In genomic region chr8:13199385-13200061, GRCm38 (mm10) we compare ENCODE assay signal across 8 mouse cellular contexts. TPM values are rescaled to one million over a fixed set of nuclear protein-coding genes. Genes with fewer than 3 reads are reported as not detected.
A peak's percentile ranks its signal among the peaks of the same experiment; 100 is the strongest.
DNase-seq lines count a peak whose midpoint lies in the region; ATAC-seq lines count a peak whose summit lies in the region.

No protein-coding gene starts in this region.

- peaks cover 12% of the 10 kb centered on the region for H3K27me3 ChIP-seq in heart, embryonic 14.5 days (ENCODE audit: control insufficient read depth, insufficient read depth, low read length)
- H3K27me3 ChIP-seq in embryonic facial prominence, embryonic 10.5 days (replicated peaks; ENCODE audit: low read depth, poor library complexity, severe bottlenecking): peaks cover 79% of the 10 kb centered on the region
- H3K27me3 ChIP-seq in midbrain, embryonic 14.5 days (ENCODE audit: control insufficient read depth, insufficient read depth, low read length): peaks cover 23% of the 10 kb centered on the region

- peaks cover 7 to 9% of the 10 kb centered on the region in 2 experiments for H3K4me1 ChIP-seq in heart, embryonic 14.5 days (ENCODE audit: control insufficient read depth in 2 of 2, insufficient read depth in 2 of 2, low read length in 2 of 2)
- H3K4me1 ChIP-seq in embryonic facial prominence, embryonic 10.5 days: peaks cover 30% of the 10 kb centered on the region
- H3K4me1 ChIP-seq in midbrain, embryonic 14.5 days (ENCODE audit: control insufficient read depth, insufficient read depth, low read length): peaks cover 7% of the 10 kb centered on the region

- peak overlapping the region; percentile 63 to 74 for H3K4me3 ChIP-seq in heart, embryonic 14.5 days (ENCODE audit: control insufficient read depth in 1 of 2, insufficient read depth in 1 of 2, low read depth in 1 of 2, low read length in 2 of 2)
- peak overlapping the region; percentile 84 for H3K4me3 ChIP-seq in embryonic facial prominence, embryonic 10.5 days
- H3K4me3 ChIP-seq in midbrain, embryonic 14.5 days (replicated peaks; ENCODE audit: low read depth, low read length): peak overlapping the region; percentile 80

- H3K27ac ChIP-seq in heart, embryonic 14.5 days (replicated peaks in 1 of 2; ENCODE audit: control insufficient read depth in 1 of 2, insufficient read depth in 1 of 2, low read depth in 2 of 2, low read length in 2 of 2): no peak overlapping the region
- H3K27ac ChIP-seq in embryonic facial prominence, embryonic 10.5 days (replicated peaks): no peak overlapping the region
- H3K27ac ChIP-seq in midbrain, embryonic 14.5 days (replicated peaks; ENCODE audit: low read depth, low read length): no peak overlapping the region

- DNase-seq in heart, postnatal 25 days (ENCODE audit: low spot score): no peak
- no peak for DNase-seq in embryonic facial prominence, embryonic 10.5 days (ENCODE audit: low spot score)
- DNase-seq in kidney, adult 8-10 months: peak; percentile 68 to 72
- no peak for DNase-seq in midbrain, embryonic 14.5 days
- DNase-seq in urinary bladder, postnatal 25 days (ENCODE audit: low spot score): no peak
- DNase-seq in MN1 (ENCODE audit: low spot score): no peak
- no peak for DNase-seq in gastrocnemius, postnatal 36 days

- H3K36me3 ChIP-seq in heart, embryonic 14.5 days (ENCODE audit: control insufficient read depth, insufficient read depth, low read length): no peaks in the 10 kb centered on the region
- no peaks in the 10 kb centered on the region for H3K36me3 ChIP-seq in embryonic facial prominence, embryonic 10.5 days (replicated peaks)
- no peaks in the 10 kb centered on the region for H3K36me3 ChIP-seq in midbrain, embryonic 14.5 days (ENCODE audit: control insufficient read depth, insufficient read depth, low read length)

- peak overlapping the region; percentile 68 for H3K4me2 ChIP-seq in heart, embryonic 14.5 days (ENCODE audit: low read length)
- peak overlapping the region; percentile 85 for H3K4me2 ChIP-seq in midbrain, embryonic 14.5 days (ENCODE audit: low read length)

- ATAC-seq in heart, embryonic 14.5 days (ENCODE audit: insufficient number of reproducible peaks, insufficient read depth, low FRiP score, low read depth): no peak
- ATAC-seq in midbrain, embryonic 14.5 days (ENCODE audit: low FRiP score, low TSS enrichment): 0 out of 2 replicates have a peak, but pooled peaks have one; percentile 18

- peak overlapping the region; percentile 82 for H3K9ac ChIP-seq in heart, embryonic 14.5 days (ENCODE audit: low read length)
- H3K9ac ChIP-seq in midbrain, embryonic 14.5 days (replicated peaks; ENCODE audit: low read length): peak overlapping the region; percentile 75; the same call in 1 of the 2 replicates

- WGBS in heart, embryonic 14.5 days: 36% methylated on average over 14 of the region's 14 CpGs
- 22% methylated on average over 14 of the region's 14 CpGs for WGBS in embryonic facial prominence, embryonic 10.5 days
- 25% methylated on average over 14 of the region's 14 CpGs for WGBS in midbrain, embryonic 14.5 days

- intact Hi-C loops in heart, postnatal 25 days (cut with DNase I): no loop called here
- intact Hi-C loops in gastrocnemius, postnatal 36 days (cut with DNase I): loop anchor here (5.0 to 10.0 kb wide), 2 partner anchors 45 to 222 kb away; partner anchors contain the start of gene Lamp1

- no peaks in the 10 kb centered on the region for H3K9me3 ChIP-seq in heart, embryonic 14.5 days (ENCODE audit: control insufficient read depth, low read length)
- H3K9me3 ChIP-seq in embryonic facial prominence, embryonic 10.5 days: no peaks in the 10 kb centered on the region
- no peaks in the 10 kb centered on the region for H3K9me3 ChIP-seq in midbrain, embryonic 14.5 days (ENCODE audit: control insufficient read depth, low read length)

RNA-seq across cellular contexts. Expression of gene Grtp1, which starts 0.9 kb away (rescaled TPM):
- polyA plus RNA-seq in heart, embryonic 14.5 days (2014; fragmentation: Nextera tagmentation; extraction: Ambion mirVana): 19.6 and 21.3 TPM in 2 replicates
- total RNA-seq in heart, postnatal 25 days (2021): 1 to 10 TPM; 4.1 to 5.2 TPM
- polyA plus RNA-seq in embryonic facial prominence, embryonic 10.5 days (2016; fragmentation: Nextera tagmentation; extraction: Ambion mirVana): 15.3 and 15.4 TPM in 2 replicates
- 15.9 and 17.6 TPM in 2 replicates for polyA plus RNA-seq in midbrain, embryonic 14.5 days (2014; fragmentation: Nextera tagmentation; extraction: Ambion mirVana)
- total RNA-seq in gastrocnemius, postnatal 36 days (2021): 10 to 100 TPM; 10.8 to 13.1 TPM

RNA-seq across cellular contexts. Expression of gene Lamp1, which starts 40.6 kb away (rescaled TPM):
- polyA plus RNA-seq in heart, embryonic 14.5 days (2014; fragmentation: Nextera tagmentation; extraction: Ambion mirVana): 355 and 361 TPM in 2 replicates
- total RNA-seq in heart, postnatal 25 days (2021): 100 to 1,000 TPM; 374 to 387 TPM
- 183 TPM in 2 replicates for polyA plus RNA-seq in embryonic facial prominence, embryonic 10.5 days (2016; fragmentation: Nextera tagmentation; extraction: Ambion mirVana)
- polyA plus RNA-seq in midbrain, embryonic 14.5 days (2014; fragmentation: Nextera tagmentation; extraction: Ambion mirVana): 252 and 292 TPM in 2 replicates
- 100 to 1,000 TPM; 299 to 317 TPM for total RNA-seq in gastrocnemius, postnatal 36 days (2021)

RNA-seq across cellular contexts. Expression of gene Adprhl1, which starts 54.4 kb away (rescaled TPM):
- polyA plus RNA-seq in heart, embryonic 14.5 days (2014; fragmentation: Nextera tagmentation; extraction: Ambion mirVana): 225 and 239 TPM in 2 replicates
- total RNA-seq in heart, postnatal 25 days (2021): 100 to 1,000 TPM; 515 to 520 TPM
- 0.39 and 0.70 TPM in 2 replicates for polyA plus RNA-seq in embryonic facial prominence, embryonic 10.5 days (2016; fragmentation: Nextera tagmentation; extraction: Ambion mirVana)
- not detected in 2 replicates for polyA plus RNA-seq in midbrain, embryonic 14.5 days (2014; fragmentation: Nextera tagmentation; extraction: Ambion mirVana)
- 10 to 100 TPM; 47.4 to 71.2 TPM for total RNA-seq in gastrocnemius, postnatal 36 days (2021)

Comparison
In these comparisons a context has a peak if more than half of its experiments do, and no peak if none do; other contexts are left out.
1. DNase-seq: peak in kidney, adult 8-10 months (2 of 2); none in heart, postnatal 25 days (single experiment), embryonic facial prominence, embryonic 10.5 days (single experiment), midbrain, embryonic 14.5 days (single experiment), urinary bladder, postnatal 25 days (single experiment), MN1 (single experiment) and gastrocnemius, postnatal 36 days (0 of 2).
2. RNA of gene Adprhl1, which starts 54.4 kb away (polyA plus RNA-seq): 225 to 239 TPM in heart, embryonic 14.5 days; 0.39 to 0.70 TPM in embryonic facial prominence, embryonic 10.5 days and not detected in midbrain, embryonic 14.5 days; every median in the first group is over 100 times any median in the second.
3. Peak in every context shown above with its lines, with median percentiles within 50 percentile points of each other: H3K4me3 ChIP-seq.